Mouse (Mus musculus) cerebellum, adult 9-10 months (tissue): ENCODE measurements around the gene Rbbp6.

Experiments used
- DNase-seq: peaks from one replicate; pipeline ENCODE4 v3.0.0; 2022

Rbbp6 gene

DNA sequence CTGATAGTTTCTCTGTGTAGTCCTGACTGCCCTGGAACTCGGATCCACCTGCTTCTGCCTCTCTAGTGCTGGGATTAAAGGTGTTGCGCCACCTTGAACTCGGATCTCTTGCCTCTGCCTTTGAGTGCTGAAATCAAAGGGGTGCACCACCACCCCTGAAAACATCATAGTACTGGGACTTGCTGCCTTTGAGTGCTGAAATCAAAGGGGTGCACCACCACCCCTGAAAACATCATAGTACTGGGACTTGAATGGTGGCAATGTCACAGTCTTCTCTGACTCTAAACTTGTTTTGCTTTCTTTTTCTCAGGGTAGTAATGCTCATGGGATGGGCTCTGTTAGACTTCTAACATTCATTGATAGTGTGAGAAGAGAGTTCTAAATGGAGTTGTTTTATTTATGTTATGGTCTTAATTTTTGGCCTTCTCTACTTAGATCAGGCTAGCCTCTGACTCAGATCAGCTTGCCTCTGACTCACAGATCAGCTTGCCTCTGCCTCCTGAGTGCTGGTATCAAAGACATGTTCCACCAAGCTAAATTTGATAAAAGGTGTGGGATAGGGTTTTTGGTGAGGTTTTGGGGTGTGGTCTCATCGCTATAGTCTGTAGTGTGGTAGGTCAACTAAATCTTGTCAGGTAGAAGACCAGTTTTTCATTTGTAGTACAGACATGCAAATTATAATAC, 6.7 kb downstream of the Rbbp6 start:
- DNase-seq, result no peak

DNA sequence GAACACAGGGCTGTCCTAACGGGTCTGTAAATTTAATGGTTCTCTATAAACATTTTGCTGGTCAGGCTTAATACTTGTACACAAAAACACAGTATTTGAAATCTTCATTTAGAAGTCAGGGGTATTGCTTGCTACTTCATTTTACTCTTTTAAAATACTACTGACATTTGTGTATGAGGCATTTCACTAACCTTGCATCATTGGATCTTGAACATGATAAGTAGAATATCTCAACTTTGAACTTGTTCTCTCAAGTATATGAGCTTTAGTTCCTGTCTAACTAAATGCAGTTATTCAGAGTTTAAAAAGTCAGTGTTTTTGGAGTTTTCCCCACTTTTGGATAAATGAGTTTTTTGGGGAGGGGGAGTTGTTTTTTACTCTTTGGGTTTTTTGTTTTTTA, 14.0 kb downstream of the Rbbp6 start:
- no peak for DNase-seq

GRCm38 (mm10) chr7:122998189-122998588, 32.7 kb downstream of the Rbbp6 start:
- DNase-seq, result no peak

DNA sequence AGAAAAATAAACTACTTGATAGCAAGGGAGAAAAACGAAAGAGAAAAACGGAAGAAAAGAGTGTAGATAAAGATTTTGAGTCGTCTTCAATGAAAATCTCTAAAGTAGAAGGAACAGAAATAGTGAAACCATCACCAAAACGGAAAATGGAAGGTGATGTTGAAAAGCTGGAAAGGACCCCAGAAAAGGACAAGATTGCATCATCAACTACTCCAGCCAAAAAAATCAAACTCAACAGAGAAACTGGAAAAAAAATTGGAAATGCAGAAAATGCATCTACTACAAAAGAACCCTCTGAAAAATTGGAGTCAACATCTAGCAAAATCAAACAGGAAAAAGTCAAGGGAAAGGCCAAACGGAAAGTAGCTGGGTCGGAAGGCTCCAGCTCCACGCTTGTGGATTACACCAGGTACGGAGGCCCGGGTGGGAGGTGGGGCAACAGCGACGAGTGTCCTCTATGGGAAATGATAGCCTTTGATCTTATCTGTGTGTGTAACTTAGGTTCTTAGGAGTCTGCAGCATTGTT, 34.4 kb downstream of the Rbbp6 start:
- DNase-seq, result no peak

GRCm38 (mm10) chr7:123000796-123001195, 35.3 kb downstream of the Rbbp6 start:
- DNase-seq, result no peak

DNA sequence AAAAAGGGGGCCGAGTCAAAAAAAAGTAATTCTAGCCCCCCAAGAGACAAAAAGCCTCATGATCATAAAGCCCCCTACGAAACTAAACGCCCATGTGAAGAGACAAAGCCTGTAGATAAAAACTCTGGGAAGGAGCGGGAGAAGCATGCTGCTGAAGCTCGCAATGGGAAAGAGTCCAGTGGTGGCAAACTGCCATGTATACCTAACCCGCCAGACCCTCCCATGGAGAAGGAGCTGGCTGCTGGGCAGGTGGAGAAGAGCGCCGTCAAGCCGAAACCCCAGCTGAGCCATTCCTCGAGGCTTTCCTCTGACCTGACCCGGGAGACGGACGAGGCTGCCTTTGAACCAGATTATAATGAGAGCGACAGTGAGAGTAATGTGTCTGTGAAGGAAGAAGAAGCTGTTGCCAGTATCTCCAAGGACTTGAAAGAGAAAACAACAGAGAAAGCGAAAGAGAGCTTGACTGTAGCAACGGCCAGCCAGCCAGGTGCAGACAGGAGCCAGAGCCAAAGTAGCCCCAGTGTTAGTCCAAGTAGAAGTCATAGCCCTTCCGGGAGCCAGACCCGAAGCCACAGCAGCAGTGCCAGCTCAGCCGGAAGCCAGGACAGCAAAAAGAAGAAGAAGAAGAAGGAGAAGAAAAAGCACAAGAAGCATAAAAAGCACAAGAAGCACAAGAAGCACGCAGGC, 36.0 kb downstream of the Rbbp6 start:
- DNase-seq, result peak; percentile 71

GRCm38 (mm10) chr7:123002028-123002410, 36.5 kb downstream of the Rbbp6 start:
- no peak for DNase-seq

GRCm38 (mm10) chr7:123003207-123003606, 37.7 kb downstream of the Rbbp6 start:
- no peak for DNase-seq

GRCm38 (mm10) chr7:123004442-123004841, 39.0 kb downstream of the Rbbp6 start:
- no peak for DNase-seq

GRCm38 (mm10) chr7:123006251-123006650, 40.8 kb downstream of the Rbbp6 start:
- DNase-seq, result no peak

DNA sequence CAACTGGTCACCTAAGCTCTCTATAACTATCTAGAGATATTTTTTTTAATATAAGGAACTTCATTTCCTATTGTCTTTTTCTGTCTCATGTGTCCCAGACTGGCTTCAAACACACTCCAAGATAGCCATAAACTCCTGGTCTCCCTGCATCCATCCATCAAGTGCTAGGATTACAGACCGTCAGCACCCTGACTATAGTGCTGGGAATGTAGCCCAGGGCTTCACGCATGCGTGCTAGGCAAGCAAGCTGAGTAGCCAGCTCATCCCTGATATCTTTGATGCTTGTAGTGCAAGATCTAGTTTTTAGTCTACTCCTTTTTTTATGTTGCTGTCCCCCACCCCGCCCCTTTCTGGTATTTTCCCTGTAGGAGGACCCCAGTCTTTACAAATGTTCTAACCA, 42.3 kb downstream of the Rbbp6 start:
- no peak for DNase-seq

- DNase-seq, result no peak
Observed at GRCm38 (mm10) chr7:123013466-123013865, 48.0 kb downstream of the Rbbp6 start.

DNA sequence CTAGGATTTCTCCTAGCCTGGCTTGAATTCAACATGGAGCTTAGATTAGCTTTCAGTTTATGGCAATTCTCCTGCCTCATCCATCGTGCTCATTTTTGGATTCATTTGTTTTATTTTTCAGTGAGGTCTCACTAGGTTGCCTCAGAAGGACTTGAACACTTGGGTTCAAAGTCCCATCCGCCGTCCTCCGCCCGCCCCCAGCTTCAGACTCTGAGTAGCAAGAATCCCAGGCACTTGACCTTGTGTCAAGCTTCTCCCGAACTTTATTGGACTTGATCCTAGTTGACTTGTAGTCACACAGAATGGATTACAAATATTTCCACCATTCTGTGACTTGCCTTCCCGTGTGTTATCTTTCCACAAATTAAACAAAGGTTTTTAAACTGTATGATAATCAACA, 49.2 kb downstream of the Rbbp6 start:
- no peak for DNase-seq

GRCm38 (mm10) chr7:123017627-123018026, 52.1 kb downstream of the Rbbp6 start:
- DNase-seq, result no peak

DNA sequence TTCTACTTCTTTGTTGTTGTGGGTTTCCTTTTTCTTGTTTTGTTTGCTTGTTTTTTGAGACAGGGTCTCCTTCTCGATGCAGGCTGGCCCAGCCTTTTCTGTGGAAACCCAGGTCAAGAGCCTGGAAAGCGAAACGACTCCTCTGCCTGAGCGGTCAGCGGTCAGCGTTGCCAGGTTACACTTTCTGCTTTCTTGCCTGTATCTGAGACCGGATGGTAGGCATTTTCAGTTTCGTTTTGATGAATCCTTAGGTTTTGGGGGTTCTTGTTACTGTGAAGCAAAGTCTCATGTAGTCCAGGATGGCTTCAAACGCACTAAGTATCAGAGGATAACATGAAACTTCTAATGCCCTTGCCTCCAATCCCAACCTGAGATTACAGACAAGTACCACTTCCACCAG, 59.6 kb downstream of the Rbbp6 start:
- no peak for DNase-seq

- peak; percentile 37 for DNase-seq
Observed at GRCm38 (mm10) chr7:123030295-123030694, 64.8 kb downstream of the Rbbp6 start.

- DNase-seq, result peak; percentile 70
Observed at GRCm38 (mm10) chr7:123030709-123031181, 65.3 kb downstream of the Rbbp6 start.

GRCm38 (mm10) chr7:123031211-123031743, 65.8 kb downstream of the Rbbp6 start:
- peak; percentile 45 for DNase-seq

DNA sequence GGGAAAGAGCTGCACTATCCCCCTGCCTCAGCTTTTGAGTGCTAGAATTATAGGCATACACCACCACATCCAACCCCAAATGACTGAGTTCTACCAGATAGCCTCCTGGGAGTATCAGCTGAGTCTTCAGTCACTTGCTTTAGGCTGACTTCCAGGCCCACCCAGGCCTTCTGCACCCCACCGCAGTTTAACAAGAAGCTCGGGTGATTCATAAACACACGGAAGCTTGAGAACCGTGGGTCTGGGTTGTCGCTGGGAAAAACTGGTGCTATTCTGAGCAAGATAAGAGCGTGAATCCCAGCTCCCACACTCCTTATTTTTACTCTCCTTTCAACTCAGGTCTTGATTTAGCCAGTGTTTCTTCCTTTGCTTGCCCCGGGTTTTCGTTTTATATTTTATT, 69.8 kb downstream of the Rbbp6 start:
- DNase-seq, result no peak

- no peak for DNase-seq
Observed at GRCm38 (mm10) chr7:123039302-123039701, 73.8 kb downstream of the Rbbp6 start.

DNA sequence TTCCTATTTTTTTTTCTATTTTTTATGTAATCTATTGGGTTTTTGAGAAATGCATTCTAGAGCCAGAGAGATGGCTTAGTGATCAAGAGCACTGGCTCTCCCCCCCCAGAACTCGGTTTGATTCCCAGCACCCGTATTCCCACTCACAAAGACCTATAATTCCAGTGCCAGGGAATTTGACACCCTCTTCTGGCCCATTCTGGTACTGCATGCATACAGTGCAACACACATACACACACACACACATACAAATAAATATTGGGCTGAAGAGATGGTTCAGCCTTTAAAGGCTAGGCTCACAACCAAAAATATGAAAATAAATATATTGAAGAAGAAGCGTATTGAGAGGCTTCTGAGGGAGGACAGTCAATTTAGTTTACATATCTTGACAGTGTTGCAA, 79.7 kb downstream of the Rbbp6 start:
- no peak for DNase-seq

DNA sequence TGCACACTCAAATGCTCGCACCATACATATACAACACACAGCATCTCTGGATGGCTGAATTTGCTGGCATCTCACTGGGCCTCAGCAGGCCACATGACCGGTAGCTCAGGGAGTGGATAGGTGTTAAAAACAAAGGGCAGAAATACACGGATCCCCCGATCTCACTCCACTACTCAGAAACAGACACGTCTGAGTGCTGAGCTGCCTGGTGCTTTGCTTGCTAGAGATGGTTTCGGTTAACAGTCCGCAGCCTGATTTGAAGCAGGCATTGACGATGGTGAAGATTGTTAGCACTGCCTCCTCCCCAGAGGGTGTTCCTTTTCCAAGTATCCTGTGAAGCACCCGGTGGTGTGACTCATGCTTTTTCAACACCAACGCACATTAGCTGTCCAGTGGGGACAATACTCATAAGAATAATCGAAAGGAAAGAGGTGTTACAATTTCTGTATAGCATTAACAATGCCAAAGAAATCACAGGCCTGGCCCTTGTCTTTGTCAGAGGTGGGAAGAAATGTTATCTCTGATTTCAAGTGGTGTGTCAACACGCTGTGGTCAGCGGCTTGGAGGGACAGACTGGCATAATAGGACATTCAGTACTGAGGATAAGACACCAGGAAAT, 81.1 kb downstream of the Rbbp6 start:
- no peak for DNase-seq
